In genomic region chr13:4281471-4282412, GRCm38 (mm10) we compare ENCODE assay signal across 8 mouse cellular contexts. TPM values are rescaled to one million over a fixed set of nuclear protein-coding genes. Genes with fewer than 3 reads are reported as not detected.
A peak's percentile ranks its signal among the peaks of the same experiment; 100 is the strongest.
DNase-seq lines count a peak whose midpoint lies in the region; ATAC-seq and TF ChIP-seq lines count a peak whose summit lies in the region.

No protein-coding gene starts in this region.

- no peak overlapping the region for H3K4me3 ChIP-seq in intestine, embryonic 14.5 days (ENCODE audit: low read depth, low read length)
- H3K4me3 ChIP-seq in intestine, embryonic 16.5 days (ENCODE audit: low read length), result no peak overlapping the region
- no peak overlapping the region for H3K4me3 ChIP-seq in MEL (ENCODE audit: control insufficient read depth in 1 of 2, insufficient read depth in 1 of 2, low read depth in 2 of 2, low read length in 2 of 2)
- no peak overlapping the region for H3K4me3 ChIP-seq in forebrain, embryonic 12.5 days (replicated peaks)
- H3K4me3 ChIP-seq in liver, embryonic 14.5 days (ENCODE audit: insufficient read depth in 1 of 2, low read depth in 2 of 2, low read length in 2 of 2), result no peak overlapping the region

- ATAC-seq in intestine, embryonic 14.5 days (replicated peaks; ENCODE audit: low FRiP score, low TSS enrichment, low read depth), result no peak
- ATAC-seq in intestine, embryonic 16.5 days, result no peak
- peak; percentile 63; the same call in 1 of the 2 replicates for ATAC-seq in forebrain, embryonic 12.5 days (ENCODE audit: low FRiP score)
- no peak for ATAC-seq in liver, embryonic 14.5 days (ENCODE audit: insufficient read depth)

- DNase-seq in intestine, embryonic 14.5 days (ENCODE audit: low spot score), result peak; percentile 54
- DNase-seq in MEL (ENCODE audit: low read depth, low spot score), result peak; percentile 37
- peak; percentile 26 for DNase-seq in kidney, adult 18-20 months
- no peak for DNase-seq in liver, embryonic 14.5 days (ENCODE audit: low read depth in 3 of 3, low spot score in 3 of 3)
- peak; percentile 21 for DNase-seq in retina, postnatal 7 days (ENCODE audit: low read depth, low spot score)
- DNase-seq in spleen, postnatal 36 days (ENCODE audit: low spot score in 2 of 2), result no peak

- H3K4me1 ChIP-seq in intestine, embryonic 14.5 days (replicated peaks; ENCODE audit: control insufficient read depth, insufficient read depth, low read length), result no peaks in the 10 kb centered on the region
- no peaks in the 10 kb centered on the region for H3K4me1 ChIP-seq in intestine, embryonic 16.5 days (ENCODE audit: control insufficient read depth, insufficient read depth, low read length)
- no peaks in the 10 kb centered on the region for H3K4me1 ChIP-seq in MEL (ENCODE audit: control insufficient read depth in 1 of 2, insufficient read depth in 2 of 2, low read length in 2 of 2)
- H3K4me1 ChIP-seq in forebrain, embryonic 12.5 days, result no peaks in the 10 kb centered on the region
- H3K4me1 ChIP-seq in liver, embryonic 14.5 days (replicated peaks; ENCODE audit: control insufficient read depth in 2 of 2, insufficient read depth in 2 of 2, low read length in 1 of 2), result no peaks in the 10 kb centered on the region

- 35% methylated on average over 7 of the region's 7 CpGs for WGBS in intestine, embryonic 14.5 days
- 37% methylated on average over 7 of the region's 7 CpGs for whole genome bisulfite sequencing in intestine, embryonic 16.5 days
- 35% methylated on average over 7 of the region's 7 CpGs for WGBS in forebrain, embryonic 12.5 days
- WGBS in liver, embryonic 14.5 days (ENCODE audit: insufficient replicate concordance), result 17% methylated on average over 7 of the region's 7 CpGs

- no peak overlapping the region for H3K27ac ChIP-seq in intestine, embryonic 14.5 days (ENCODE audit: low read depth)
- no peak overlapping the region for H3K27ac ChIP-seq in intestine, embryonic 16.5 days (ENCODE audit: low read length)
- no peak overlapping the region for H3K27ac ChIP-seq in MEL (ENCODE audit: control insufficient read depth, low read depth, low read length)
- H3K27ac ChIP-seq in forebrain, embryonic 12.5 days, result no peak overlapping the region
- H3K27ac ChIP-seq in liver, embryonic 14.5 days, result no peak overlapping the region

- no peaks in the 10 kb centered on the region for H3K9me3 ChIP-seq in intestine, embryonic 14.5 days (ENCODE audit: control insufficient read depth, low read length)
- no peaks in the 10 kb centered on the region for H3K9me3 ChIP-seq in intestine, embryonic 16.5 days (ENCODE audit: control insufficient read depth, low read length)
- no peaks in the 10 kb centered on the region for H3K9me3 ChIP-seq in MEL (replicated peaks; ENCODE audit: insufficient read depth, low read length)
- no peaks in the 10 kb centered on the region for H3K9me3 ChIP-seq in forebrain, embryonic 12.5 days
- no peaks in the 10 kb centered on the region for H3K9me3 ChIP-seq in liver, embryonic 14.5 days (ENCODE audit: control insufficient read depth, low read length)

- H3K9ac ChIP-seq in intestine, embryonic 14.5 days (ENCODE audit: low read length), result no peak overlapping the region
- H3K9ac ChIP-seq in intestine, embryonic 16.5 days (ENCODE audit: low read depth, low read length), result no peak overlapping the region
- no peak overlapping the region for H3K9ac ChIP-seq in MEL (ENCODE audit: control insufficient read depth, low read depth, low read length, poor library complexity, severe bottlenecking)
- H3K9ac ChIP-seq in forebrain, embryonic 12.5 days, result no peak overlapping the region
- H3K9ac ChIP-seq in liver, embryonic 14.5 days (replicated peaks), result no peak overlapping the region

- H3K36me3 ChIP-seq in intestine, embryonic 14.5 days (ENCODE audit: control insufficient read depth, insufficient read depth, low read length), result no peaks in the 10 kb centered on the region
- H3K36me3 ChIP-seq in intestine, embryonic 16.5 days (ENCODE audit: control insufficient read depth, insufficient read depth, low read length), result no peaks in the 10 kb centered on the region
- no peaks in the 10 kb centered on the region for H3K36me3 ChIP-seq in MEL (ENCODE audit: control insufficient read depth in 1 of 2, insufficient read depth in 2 of 2, low read length in 2 of 2)
- H3K36me3 ChIP-seq in forebrain, embryonic 12.5 days (replicated peaks), result no peaks in the 10 kb centered on the region
- H3K36me3 ChIP-seq in liver, embryonic 14.5 days (replicated peaks; ENCODE audit: control insufficient read depth, insufficient read depth, low read depth), result no peaks in the 10 kb centered on the region

- TF ChIP-seq POLR2A in MEL (IDR thresholded peaks at IDR 0.05; ENCODE audit: control insufficient read depth in 1 of 2, insufficient read depth in 1 of 2, low read depth in 1 of 2, low read length in 2 of 2, poor library complexity in 1 of 2), result no peak

- no peak for TF ChIP-seq EP300 in MEL (IDR thresholded peaks at IDR 0.05; ENCODE audit: low read depth in 1 of 2, low read length in 2 of 2)
- no peak for TF ChIP-seq EP300 in liver, embryonic 14.5 days (IDR thresholded peaks at IDR 0.05; ENCODE audit: low read depth)

- TF ChIP-seq CTCF in MEL (IDR thresholded peaks at IDR 0.05 in 2 of 3, conservative IDR thresholded peaks at IDR 0.05 in 1 of 3; ENCODE audit: control insufficient read depth in 1 of 3, insufficient read depth in 1 of 3, low read depth in 2 of 3, low read length in 3 of 3, poor library complexity in 1 of 3, severe bottlenecking in 1 of 3), result peak in 2 of 3 experiments; percentile 12 to 58; a peak in 2 of 6 replicates
- peak; percentile 18; the same call in 1 of the 2 replicates for TF ChIP-seq CTCF in liver, embryonic 14.5 days (IDR thresholded peaks at IDR 0.05; ENCODE audit: low read depth)

- no peaks in the 10 kb centered on the region for H3K27me3 ChIP-seq in intestine, embryonic 14.5 days (replicated peaks; ENCODE audit: control insufficient read depth, insufficient read depth, low read length)
- H3K27me3 ChIP-seq in intestine, embryonic 16.5 days (replicated peaks; ENCODE audit: control insufficient read depth, insufficient read depth, low read length), result no peaks in the 10 kb centered on the region
- H3K27me3 ChIP-seq in MEL (ENCODE audit: control insufficient read depth in 1 of 2, insufficient read depth in 2 of 2, low read length in 2 of 2), result no peaks in the 10 kb centered on the region
- H3K27me3 ChIP-seq in forebrain, embryonic 12.5 days, result no peaks in the 10 kb centered on the region
- H3K27me3 ChIP-seq in liver, embryonic 14.5 days (ENCODE audit: control insufficient read depth, insufficient read depth, low read length), result no peaks in the 10 kb centered on the region

- no peak overlapping the region for H3K4me2 ChIP-seq in intestine, embryonic 14.5 days (ENCODE audit: low read length)
- no peak overlapping the region for H3K4me2 ChIP-seq in intestine, embryonic 16.5 days (ENCODE audit: low read depth, low read length)
- H3K4me2 ChIP-seq in forebrain, embryonic 12.5 days, result no peak overlapping the region
- no peak overlapping the region for H3K4me2 ChIP-seq in liver, embryonic 14.5 days (ENCODE audit: low read depth)

- peak; percentile 62 for TF ChIP-seq RAD21 in MEL (IDR thresholded peaks at IDR 0.05; ENCODE audit: low read depth, low read length)

- H3K79me2 ChIP-seq in MEL (ENCODE audit: control insufficient read depth, insufficient read depth, low read length, poor library complexity), result no peaks in the 10 kb centered on the region

TF ChIP-seq in MEL, 35 proteins besides CTCF, POLR2A, EP300 and RAD21:
- TF ChIP-seq GABPA (IDR thresholded peaks at IDR 0.05; ENCODE audit: low read depth, low read length) (no peak), SMC3 (IDR thresholded peaks at IDR 0.05; ENCODE audit: low read depth, low read length) (peak; percentile 58), ZC3H11A (IDR thresholded peaks at IDR 0.05; ENCODE audit: low read depth, low read length) (peak; percentile 30; the same call in 1 of the 2 replicates)
TF ChIP-seq in MEL: peak in this region for 2.

RNA-seq across cellular contexts. Expression of gene Akr1c12, which starts 2.5 kb away (rescaled TPM):
- polyA plus RNA-seq in intestine, embryonic 14.5 days (2014; fragmentation: Nextera tagmentation; extraction: Ambion mirVana), result 48.8 and 54.9 TPM in 2 replicates
- 151 and 173 TPM in 2 replicates for polyA plus RNA-seq in intestine, embryonic 16.5 days (2015; fragmentation: Nextera tagmentation; extraction: Ambion mirVana)
- total RNA-seq in MEL (2012; rRNA removed), result 0.42 and 0.62 TPM in 2 replicates
- under 1 TPM in 1 of 2 experiments, not detected in 1; 0.45 TPM for polyA plus RNA-seq in MEL (2012; ENCODE audit: insufficient read depth in 1 of 2, insufficient read length in 2 of 2, low read depth in 1 of 2, low replicate concordance in 2 of 2, missing spikeins in 1 of 2)
- polyA plus RNA-seq in forebrain, embryonic 12.5 days (2016; fragmentation: Nextera tagmentation; extraction: Ambion mirVana), result 0.15 and 0.17 TPM in 2 replicates
- polyA plus RNA-seq in liver, embryonic 14.5 days (2012; rRNA removed), result 3.9 and 7.1 TPM in 2 replicates
- 13.8 and 15.1 TPM in 2 replicates for polyA plus RNA-seq in liver, embryonic 14.5 days (2014; fragmentation: Nextera tagmentation; extraction: Ambion mirVana)

RNA-seq across cellular contexts. Expression of gene Akr1c19, which starts 53.2 kb away (rescaled TPM):
- polyA plus RNA-seq in intestine, embryonic 14.5 days (2014; fragmentation: Nextera tagmentation; extraction: Ambion mirVana), result 193 and 217 TPM in 2 replicates
- polyA plus RNA-seq in intestine, embryonic 16.5 days (2015; fragmentation: Nextera tagmentation; extraction: Ambion mirVana), result 611 and 704 TPM in 2 replicates
- total RNA-seq in MEL (2012; rRNA removed), result not detected in 2 replicates
- not detected for polyA plus RNA-seq in MEL (2012; ENCODE audit: insufficient read depth in 1 of 2, insufficient read length in 2 of 2, low read depth in 1 of 2, low replicate concordance in 2 of 2, missing spikeins in 1 of 2)
- polyA plus RNA-seq in forebrain, embryonic 12.5 days (2016; fragmentation: Nextera tagmentation; extraction: Ambion mirVana), result 0.54 and 0.56 TPM in 2 replicates
- polyA plus RNA-seq in liver, embryonic 14.5 days (2012; rRNA removed), result 8.1 and 14.1 TPM in 2 replicates
- 40.7 and 41.1 TPM in 2 replicates for polyA plus RNA-seq in liver, embryonic 14.5 days (2014; fragmentation: Nextera tagmentation; extraction: Ambion mirVana)

Comparison
In these comparisons a context has a peak if more than half of its experiments do, and no peak if none do; other contexts are left out.
1. DNase-seq: peak in intestine, embryonic 14.5 days (single experiment), MEL (single experiment), kidney, adult 18-20 months (single experiment) and retina, postnatal 7 days (single experiment); none in liver, embryonic 14.5 days (0 of 3) and spleen, postnatal 36 days (0 of 2).